Mouse (Mus musculus) small intestine, adult 2 months (tissue): ENCODE results near the gene Kif1a.

ENCODE experiments used
- CTCF ChIP-seq: fragments of 200-500 bp; IDR thresholded peaks from 2 replicates; pipeline ENCODE4 v1.5.1; 2012; ENCODE audit warnings: low read depth, mild to moderate bottlenecking, control low read depth, inconsistent platforms, low read length, moderate library complexity, mixed read lengths; ENCODE audit not compliant: insufficient replicate concordance, insufficient read length; ENCODE audit errors: extremely low read depth
- POLR2A ChIP-seq: fragments of 200-500 bp; IDR thresholded peaks from 2 replicates; pipeline ENCODE4 v1.6.1; 2012; ENCODE audit warnings: low read depth, mild to moderate bottlenecking, control low read depth, inconsistent platforms, low read length, moderate library complexity

GRCm38 (mm10) chr1:93026600-93026999 is 75.2 kb downstream of the Kif1a start:
- no peak for TF ChIP-seq POLR2A
- no peak for TF ChIP-seq CTCF
